Mouse (Mus musculus) olfactory bulb, adult 2 months (tissue): ENCODE results near the gene Catsper4.

Source experiments
- CTCF ChIP-seq: fragments of 200-500 bp; IDR thresholded peaks from 2 replicates; pipeline ENCODE4 v1.5.1; 2012; ENCODE audit warnings: low read depth, mild to moderate bottlenecking, low read length, moderate library complexity; ENCODE audit not compliant: insufficient read depth
- POLR2A ChIP-seq: fragments of 200-500 bp; IDR thresholded peaks from 2 replicates; pipeline ENCODE4 v1.6.1; 2012; ENCODE audit warnings: mild to moderate bottlenecking, low read depth, low read length, moderate library complexity; ENCODE audit not compliant: insufficient read depth

GRCm38 (mm10) chr4:134230431-134230830 is 3.2 kb upstream of the Catsper4 start:
- TF ChIP-seq POLR2A (no peak), CTCF (no peak)
